Mouse (Mus musculus): ENCODE results near the gene Krt71. TPM values are rescaled to one million over a fixed set of nuclear protein-coding genes. Genes with fewer than 3 reads are reported as not detected.
"Not testable (repeated sequence)": the region's sequence is repeated elsewhere in the genome, so short reads cannot be mapped to it uniquely, and the experiment has no call there.

Gene Krt71
- polyA plus RNA-seq, 1 experiment from 2014 or later, result not detected

DNA sequence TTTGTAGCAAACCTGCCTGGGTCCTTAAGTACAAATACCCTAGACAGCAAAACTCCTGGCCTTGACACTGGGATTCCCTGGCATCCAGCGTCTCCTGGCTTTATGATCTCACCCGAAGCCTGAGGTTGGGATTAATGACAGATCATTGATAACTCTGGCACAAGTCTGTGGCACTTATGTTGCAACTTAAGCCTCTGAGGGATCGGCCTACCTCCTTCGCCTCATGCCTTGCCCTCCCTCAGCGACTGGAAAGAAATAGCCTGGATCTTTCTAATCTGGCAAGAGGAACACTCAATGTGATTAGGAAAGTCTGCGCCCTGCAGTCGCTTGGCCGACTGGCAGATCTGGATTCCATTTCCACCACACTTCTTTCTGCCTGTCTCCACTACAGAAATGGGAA, 43.0 kb downstream of the Krt71 start:
- Histone ChIP-seq H3K36me3 (ENCODE audit: control insufficient read depth, insufficient read depth, low read length) (no peaks in the 10 kb centered on the region), H3K27me3 (ENCODE audit: control insufficient read depth, insufficient read depth, low read length) (no peaks in the 10 kb centered on the region), H3K4me2 (replicated peaks; ENCODE audit: low read depth, low read length) (no peak overlapping the region), H3K9ac (replicated peaks; ENCODE audit: low read depth, low read length) (no peak overlapping the region), H3K9me3 (ENCODE audit: control insufficient read depth, low read depth, low read length) (no peaks in the 10 kb centered on the region), H3K4me1 (ENCODE audit: control insufficient read depth, insufficient read depth, low read length) (no peaks in the 10 kb centered on the region), H3K4me3 (ENCODE audit: low read depth, low read length) (no peak overlapping the region), H3K27ac (ENCODE audit: low read length) (no peak overlapping the region)
- 83% methylated on average over 8 of the region's 8 CpGs for WGBS
- no peak for ATAC-seq (ENCODE audit: insufficient number of reproducible peaks, insufficient read depth, low FRiP score, low read depth)

GRCm38 (mm10) chr15:101699192-101699591, 43.7 kb downstream of the Krt71 start:
- Histone ChIP-seq H3K4me3 (ENCODE audit: low read depth, low read length) (no peak overlapping the region), H3K27ac (ENCODE audit: low read length) (no peak overlapping the region), H3K27me3 (ENCODE audit: control insufficient read depth, insufficient read depth, low read length) (no peaks in the 10 kb centered on the region), H3K36me3 (ENCODE audit: control insufficient read depth, insufficient read depth, low read length) (no peaks in the 10 kb centered on the region), H3K4me2 (replicated peaks; ENCODE audit: low read depth, low read length) (no peak overlapping the region), H3K4me1 (ENCODE audit: control insufficient read depth, insufficient read depth, low read length) (no peaks in the 10 kb centered on the region), H3K9me3 (ENCODE audit: control insufficient read depth, low read depth, low read length) (no peaks in the 10 kb centered on the region), H3K9ac (replicated peaks; ENCODE audit: low read depth, low read length) (no peak overlapping the region)
- WGBS, result 52% methylated on average over 3 of the region's 3 CpGs
- ATAC-seq (ENCODE audit: insufficient number of reproducible peaks, insufficient read depth, low FRiP score, low read depth), result no peak

- H3K4me2 ChIP-seq (replicated peaks; ENCODE audit: low read depth, low read length), result no peak overlapping the region
- H3K27me3 ChIP-seq (ENCODE audit: control insufficient read depth, insufficient read depth, low read length), result no peaks in the 10 kb centered on the region
- no peak overlapping the region for H3K9ac ChIP-seq (replicated peaks; ENCODE audit: low read depth, low read length)
- H3K4me3 ChIP-seq (ENCODE audit: low read depth, low read length), result no peak overlapping the region
- H3K27ac ChIP-seq (ENCODE audit: low read length), result no peak overlapping the region
- H3K36me3 ChIP-seq (ENCODE audit: control insufficient read depth, insufficient read depth, low read length), result no peaks in the 10 kb centered on the region
- 69% methylated on average over 8 of the region's 8 CpGs for WGBS
- ATAC-seq (ENCODE audit: insufficient number of reproducible peaks, insufficient read depth, low FRiP score, low read depth), result no peak
- H3K4me1 ChIP-seq (ENCODE audit: control insufficient read depth, insufficient read depth, low read length), result no peaks in the 10 kb centered on the region
- H3K9me3 ChIP-seq (ENCODE audit: control insufficient read depth, low read depth, low read length), result no peaks in the 10 kb centered on the region
These were observed 45.4 kb downstream of the Krt71 start for GRCm38 (mm10) chr15:101697326-101698188.

DNA sequence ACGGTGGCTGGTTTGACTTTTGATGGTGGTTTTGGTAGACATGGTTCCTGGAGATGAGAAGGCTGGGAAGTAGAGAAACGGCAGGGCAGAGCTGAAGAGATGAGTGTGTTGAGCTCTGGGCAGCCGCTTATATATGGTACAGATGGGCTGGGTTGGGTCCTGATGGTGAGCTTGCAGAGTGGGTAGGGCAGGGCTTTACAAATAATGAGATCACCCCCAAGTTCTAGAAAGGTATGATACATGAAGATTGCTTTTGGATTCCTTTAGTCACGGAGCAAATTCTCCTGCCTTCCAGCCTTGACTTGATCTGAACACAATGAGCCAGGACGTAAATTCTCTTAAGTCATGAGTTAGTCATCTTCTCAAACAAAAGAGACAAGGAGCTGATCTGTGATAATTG, 48.7 kb downstream of the Krt71 start, which contains the start of gene Krt6a:
Gene Krt6a (minus strand): TSS at position 101 of the 400 bp plus-strand sequence.
- H3K9ac ChIP-seq (replicated peaks; ENCODE audit: low read depth, low read length), result no peak within 1 kb of the TSS
- H3K27me3 ChIP-seq (ENCODE audit: control insufficient read depth, insufficient read depth, low read length), result no peaks in the 10 kb centered on the region
- no peak within 1 kb of the TSS for H3K4me2 ChIP-seq (replicated peaks; ENCODE audit: low read depth, low read length)
- no peaks in the 10 kb centered on the region for H3K36me3 ChIP-seq (ENCODE audit: control insufficient read depth, insufficient read depth, low read length)
- WGBS, result 79% methylated on average over 5 of the region's 5 CpGs
- H3K9me3 ChIP-seq (ENCODE audit: control insufficient read depth, low read depth, low read length), result no peaks in the 10 kb centered on the region
- H3K4me3 ChIP-seq (ENCODE audit: low read depth, low read length), result no peak within 1 kb of the TSS
- ATAC-seq (ENCODE audit: insufficient number of reproducible peaks, insufficient read depth, low FRiP score, low read depth), result no peak
- no peaks in the 10 kb centered on the region for H3K4me1 ChIP-seq (ENCODE audit: control insufficient read depth, insufficient read depth, low read length)
- no peak within 1 kb of the TSS for H3K27ac ChIP-seq (ENCODE audit: low read length)

GRCm38 (mm10) chr15:101690460-101690859, 52.4 kb downstream of the Krt71 start:
- H3K4me2 ChIP-seq (replicated peaks; ENCODE audit: low read depth, low read length); H3K9ac ChIP-seq (replicated peaks; ENCODE audit: low read depth, low read length); H3K27ac ChIP-seq (ENCODE audit: low read length): not testable (repeated sequence)

DNA sequence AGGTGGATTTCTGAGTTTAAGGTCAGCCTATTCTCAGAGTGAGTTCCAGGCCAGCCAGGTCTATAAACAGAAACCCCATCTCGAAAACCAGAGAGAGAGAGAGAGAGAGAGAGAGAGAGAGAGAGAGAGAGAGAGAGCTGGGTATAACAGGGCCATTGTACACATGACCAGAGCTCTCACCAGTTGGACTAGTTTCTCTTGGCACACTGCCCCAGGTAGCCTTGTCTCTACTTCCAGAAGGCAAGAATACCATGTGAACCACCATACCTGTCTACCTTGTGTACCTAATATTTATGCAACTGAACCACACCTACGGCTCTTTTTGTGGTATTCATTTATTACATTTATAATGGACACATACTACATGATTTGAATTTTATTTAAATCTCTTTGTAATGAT, 54.7 kb downstream of the Krt71 start:
- no peak overlapping the region for H3K9ac ChIP-seq (replicated peaks; ENCODE audit: low read depth, low read length)
- 71% methylated on average over 2 of the region's 2 CpGs for WGBS
- H3K4me3 ChIP-seq (ENCODE audit: low read depth, low read length), result no peak overlapping the region
- H3K27ac ChIP-seq (ENCODE audit: low read length), result no peak overlapping the region
- no peak overlapping the region for H3K4me2 ChIP-seq (replicated peaks; ENCODE audit: low read depth, low read length)
- no peak for ATAC-seq (ENCODE audit: insufficient number of reproducible peaks, insufficient read depth, low FRiP score, low read depth)
- no peaks in the 10 kb centered on the region for H3K9me3 ChIP-seq (ENCODE audit: control insufficient read depth, low read depth, low read length)
- no peaks in the 10 kb centered on the region for H3K4me1 ChIP-seq (ENCODE audit: control insufficient read depth, insufficient read depth, low read length)
- H3K27me3 ChIP-seq (ENCODE audit: control insufficient read depth, insufficient read depth, low read length), result no peaks in the 10 kb centered on the region
- no peaks in the 10 kb centered on the region for H3K36me3 ChIP-seq (ENCODE audit: control insufficient read depth, insufficient read depth, low read length)

More at GRCm38 (mm10) chr15:101690460-101690859, 52.4 kb downstream of the Krt71 start:
- WGBS, result 87% methylated on average over 5 of the region's 5 CpGs
- H3K4me3 ChIP-seq (ENCODE audit: low read depth, low read length); H3K4me1 ChIP-seq (ENCODE audit: control insufficient read depth, insufficient read depth, low read length); H3K36me3 ChIP-seq (ENCODE audit: control insufficient read depth, insufficient read depth, low read length); H3K9me3 ChIP-seq (ENCODE audit: control insufficient read depth, low read depth, low read length); H3K27me3 ChIP-seq (ENCODE audit: control insufficient read depth, insufficient read depth, low read length); ATAC-seq (ENCODE audit: insufficient number of reproducible peaks, insufficient read depth, low FRiP score, low read depth): not testable (repeated sequence)

Small RNA genes within 50 kb of the gene (microRNA-seq; reads per million reads assigned to microRNA genes)
- not detected for gene Gm44323
- not detected for gene Gm44342

Other genes starting within 250 kb of the Krt71 start
- gene Gm49425, start 225.8 kb downstream of the Krt71 start, polyA plus RNA-seq (2014; fragmentation: Nextera tagmentation; extraction: Ambion mirVana), result not detected in 2 replicates
- gene Krt84, start 210.3 kb downstream of the Krt71 start, polyA plus RNA-seq (2014; fragmentation: Nextera tagmentation; extraction: Ambion mirVana), result not detected in 2 replicates
- gene Krt82, start 192.4 kb downstream of the Krt71 start, polyA plus RNA-seq (2014; fragmentation: Nextera tagmentation; extraction: Ambion mirVana), result not detected in 2 replicates
- gene Krt90, start 180.2 kb downstream of the Krt71 start, polyA plus RNA-seq (2014; fragmentation: Nextera tagmentation; extraction: Ambion mirVana), result 0.22 TPM in 1 of 2 replicates, not detected in the other
- gene Krt75, start 169.2 kb downstream of the Krt71 start, polyA plus RNA-seq (2014; fragmentation: Nextera tagmentation; extraction: Ambion mirVana), result 0.45 and 0.52 TPM in 2 replicates
- not detected in 2 replicates for gene Gm5414, start 114.9 kb downstream of the Krt71 start, polyA plus RNA-seq (2014; fragmentation: Nextera tagmentation; extraction: Ambion mirVana)
- not detected in 2 replicates for gene Gm5478, start 95.7 kb downstream of the Krt71 start, polyA plus RNA-seq (2014; fragmentation: Nextera tagmentation; extraction: Ambion mirVana)
- not detected in 2 replicates for gene Krt6b, start 62.8 kb downstream of the Krt71 start, polyA plus RNA-seq (2014; fragmentation: Nextera tagmentation; extraction: Ambion mirVana)
- gene Krt6a, start 48.8 kb downstream of the Krt71 start, polyA plus RNA-seq (2014; fragmentation: Nextera tagmentation; extraction: Ambion mirVana), result 16.8 and 25.8 TPM in 2 replicates
- gene Krt5, start 30.2 kb downstream of the Krt71 start, polyA plus RNA-seq (2014; fragmentation: Nextera tagmentation; extraction: Ambion mirVana), result 50.0 and 65.6 TPM in 2 replicates
- not detected in 2 replicates for gene Krt72, start 43.4 kb upstream of the Krt71 start, polyA plus RNA-seq (2014; fragmentation: Nextera tagmentation; extraction: Ambion mirVana)
- gene Krt73, start 59.2 kb upstream of the Krt71 start, polyA plus RNA-seq (2014; fragmentation: Nextera tagmentation; extraction: Ambion mirVana), result not detected in 2 replicates
- gene Krt2, start 75.1 kb upstream of the Krt71 start, polyA plus RNA-seq (2014; fragmentation: Nextera tagmentation; extraction: Ambion mirVana), result not detected in 2 replicates
- 1.4 and 1.9 TPM in 2 replicates for gene Krt1, start 107.7 kb upstream of the Krt71 start, polyA plus RNA-seq (2014; fragmentation: Nextera tagmentation; extraction: Ambion mirVana)
- gene Krt77, start 126.6 kb upstream of the Krt71 start, polyA plus RNA-seq (2014; fragmentation: Nextera tagmentation; extraction: Ambion mirVana), result 0.13 and 0.14 TPM in 2 replicates
- not detected in 2 replicates for gene Krt76, start 149.8 kb upstream of the Krt71 start, polyA plus RNA-seq (2014; fragmentation: Nextera tagmentation; extraction: Ambion mirVana)
- gene Krt4, start 181.6 kb upstream of the Krt71 start, polyA plus RNA-seq (2014; fragmentation: Nextera tagmentation; extraction: Ambion mirVana), result 60.1 and 100 TPM in 2 replicates
- 0.38 and 0.78 TPM in 2 replicates for gene Krt79, start 197.2 kb upstream of the Krt71 start, polyA plus RNA-seq (2014; fragmentation: Nextera tagmentation; extraction: Ambion mirVana)
- gene Krt78, start 211.2 kb upstream of the Krt71 start, polyA plus RNA-seq (2014; fragmentation: Nextera tagmentation; extraction: Ambion mirVana), result 0.36 and 0.66 TPM in 2 replicates